Mouse (Mus musculus) cerebellum, adult 8-10 months (tissue): Measurements from ENCODE around the gene Gm38431.
A peak's percentile ranks its signal among the peaks of the same experiment; 100 is the strongest.

Source experiments
- DNase-seq: peaks from one replicate; pipeline ENCODE4 v3.0.0; 2022

The Gm38431 gene

GRCm38 (mm10) chr9:21036666-21037065 is 55.1 kb downstream of the Gm38431 start:
- no peak for DNase-seq

- DNase-seq = no peak
Observed at GRCm38 (mm10) chr9:21036161-21036560, 55.6 kb downstream of the Gm38431 start.

GRCm38 (mm10) chr9:21035586-21035985 is 56.2 kb downstream of the Gm38431 start:
- no peak for DNase-seq

- DNase-seq = no peak
Observed at GRCm38 (mm10) chr9:21034481-21035085, 57.2 kb downstream of the Gm38431 start.

GRCm38 (mm10) chr9:21033136-21033535 is 58.7 kb downstream of the Gm38431 start:
- no peak for DNase-seq

- DNase-seq = no peak
Observed at GRCm38 (mm10) chr9:21032491-21032890, 59.3 kb downstream of the Gm38431 start.

- DNase-seq = no peak
Observed at GRCm38 (mm10) chr9:21031896-21032351, 59.9 kb downstream of the Gm38431 start, which contains the start of gene Icam5. Gene Icam5, plus strand, starts transcription at chr9:21032073.

GRCm38 (mm10) chr9:21031251-21031895 is 60.4 kb downstream of the Gm38431 start:
- DNase-seq = peak; percentile 25

GRCm38 (mm10) chr9:21030781-21031250 is 61.0 kb downstream of the Gm38431 start:
- DNase-seq = peak; percentile 60

GRCm38 (mm10) chr9:21030055-21030600 is 61.7 kb downstream of the Gm38431 start:
- DNase-seq = no peak

GRCm38 (mm10) chr9:21029291-21030054 is 62.3 kb downstream of the Gm38431 start, which contains the start of gene Icam4:
Gene Icam4, plus strand, starts transcription at chr9:21029373.
- DNase-seq = peak; percentile 52

- no peak for DNase-seq
Observed at GRCm38 (mm10) chr9:21028560-21029110, 63.2 kb downstream of the Gm38431 start.

GRCm38 (mm10) chr9:21027774-21028290 is 64.0 kb downstream of the Gm38431 start:
- DNase-seq = no peak

- DNase-seq = no peak
Observed at GRCm38 (mm10) chr9:21026849-21027248, 64.9 kb downstream of the Gm38431 start.

- no peak for DNase-seq
Observed at GRCm38 (mm10) chr9:21025258-21025810, 66.5 kb downstream of the Gm38431 start.

GRCm38 (mm10) chr9:21022726-21023125 is 69.1 kb downstream of the Gm38431 start:
- no peak for DNase-seq

GRCm38 (mm10) chr9:21022288-21022687 is 69.5 kb downstream of the Gm38431 start:
- DNase-seq = no peak

GRCm38 (mm10) chr9:21021363-21021762 is 70.4 kb downstream of the Gm38431 start:
- DNase-seq = no peak

GRCm38 (mm10) chr9:21018600-21018999 is 73.2 kb downstream of the Gm38431 start:
- DNase-seq = no peak
